Mouse (Mus musculus) neural tube, embryonic 14.5 days (tissue): ENCODE results near the gene Tbc1d10a. TPM values are rescaled to one million over a fixed set of nuclear protein-coding genes. Genes with fewer than 3 reads are reported as not detected.

ENCODE experiments used
- ATAC-seq: fragments of 200-750 bp; cut with Nextera tagmentation; 2 replicates; pipeline ENCODE4 v1.8.0; 2017; ENCODE audit warnings: low read depth, mild to moderate bottlenecking, moderate TSS enrichment, moderate library complexity
- H3K27ac ChIP-seq: fragments of 300-500 bp; sonication (generic); 2 replicates; pipeline ENCODE4 v1.5.1; 2014; ENCODE audit warnings: low read depth, mild to moderate bottlenecking, control low read depth, low read length, moderate library complexity, mixed read lengths
- H3K27me3 ChIP-seq: fragments of 300-500 bp; sonication (generic); 2 replicates; pipeline ENCODE4 v1.6.1; 2014; ENCODE audit warnings: low read length; ENCODE audit not compliant: control insufficient read depth, insufficient read depth
- H3K36me3 ChIP-seq: fragments of 300-500 bp; sonication (generic); 2 replicates; pipeline ENCODE4 v1.6.1; 2014; ENCODE audit warnings: low read length, mixed read lengths; ENCODE audit not compliant: control insufficient read depth, insufficient read depth
- H3K4me1 ChIP-seq: fragments of 300-500 bp; sonication (generic); 2 replicates; pipeline ENCODE4 v1.6.1; 2014; ENCODE audit warnings: low read length; ENCODE audit not compliant: control insufficient read depth, insufficient read depth
- H3K4me2 ChIP-seq: fragments of 300-500 bp; sonication (generic); 2 replicates; pipeline ENCODE4 v1.6.1; 2014; ENCODE audit warnings: mild to moderate bottlenecking, low read depth, low read length, control low read depth
- H3K4me3 ChIP-seq: fragments of 300-500 bp; sonication (generic); 2 replicates; pipeline ENCODE4 v1.5.1; 2014; ENCODE audit warnings: low read depth, low read length, control low read depth, mixed read lengths
- H3K9ac ChIP-seq: fragments of 300-500 bp; sonication (generic); replicated peaks from 2 replicates; pipeline ENCODE4 v1.6.1; 2014; ENCODE audit warnings: low read depth, mild to moderate bottlenecking, control low read depth, low read length, mixed read lengths
- H3K9me3 ChIP-seq: fragments of 300-500 bp; sonication (generic); 2 replicates; pipeline ENCODE4 v1.6.1; 2016; ENCODE audit warnings: low read length; ENCODE audit not compliant: control insufficient read depth
- WGBS: fragments of 180-500 bp; shearing (Covaris S2); extraction: QIAGEN DNeasy Blood & Tissue Kit; methylation state at CpG from one replicate; pipeline ENCODE4 v1.1.7; 2014; 5-methylcytosine and 5-hydroxymethylcytosine counted together
- polyA plus RNA-seq: library from polyadenylated mRNA; unstranded; fragments of >200 nt; fragmentation: Nextera tagmentation; extraction: Ambion mirVana; gene quantifications from 2 replicates; pipeline ENCODE4 v1.2.1, GENCODE M21; 2014

Tbc1d10a gene
- polyA plus RNA-seq = 19.8 and 24.6 TPM in 2 replicates

- Histone ChIP-seq H3K27ac (peak within 1 kb of the TSS; percentile 57), H3K27me3 (no peaks in the 10 kb centered on the region), H3K4me3 (peak within 1 kb of the TSS; percentile 74), H3K4me1 (peaks cover 13% of the 10 kb centered on the region), H3K9me3 (no peaks in the 10 kb centered on the region), H3K9ac (peak within 1 kb of the TSS; percentile 89), H3K4me2 (peak within 1 kb of the TSS; percentile 81), H3K36me3 (peaks cover 16% of the 10 kb centered on the region)
- WGBS = under 1% methylated on average over 71 of the region's 71 CpGs
- peak; percentile 99 for ATAC-seq
Measured at GRCm38 (mm10) chr11:4186486-4187317, at the start of gene Tbc1d10a. Tbc1d10a (plus strand) TSS chr11:4186789.

GRCm38 (mm10) chr11:4138964-4139363 lies 47.6 kb upstream of the Tbc1d10a start:
- WGBS = 43% methylated on average over 2 of the region's 2 CpGs
- Histone ChIP-seq H3K36me3 (peaks cover 48% of the 10 kb centered on the region), H3K9ac (no peak overlapping the region)

GRCm38 (mm10) chr11:4141505-4141904 lies 45.1 kb upstream of the Tbc1d10a start:
- no peak overlapping the region for H3K9ac ChIP-seq
- H3K27ac ChIP-seq = no peak overlapping the region
- no peaks in the 10 kb centered on the region for H3K9me3 ChIP-seq
- H3K36me3 ChIP-seq = peaks cover 50% of the 10 kb centered on the region
- H3K4me2 ChIP-seq = no peak overlapping the region
- ATAC-seq = no peak
- peaks cover 7% of the 10 kb centered on the region for H3K4me1 ChIP-seq
- H3K27me3 ChIP-seq = no peaks in the 10 kb centered on the region
- H3K4me3 ChIP-seq = no peak overlapping the region

More at GRCm38 (mm10) chr11:4138964-4139363, 47.6 kb upstream of the Tbc1d10a start:
- H3K4me1 ChIP-seq = peaks cover 19% of the 10 kb centered on the region
- H3K27me3 ChIP-seq = no peaks in the 10 kb centered on the region
- no peak overlapping the region for H3K27ac ChIP-seq
- no peaks in the 10 kb centered on the region for H3K9me3 ChIP-seq
- H3K4me3 ChIP-seq = no peak overlapping the region
- H3K4me2 ChIP-seq = no peak overlapping the region
- no peak for ATAC-seq

- Histone ChIP-seq H3K9ac (0 out of 2 replicates have a peak overlapping the region, but pooled peaks have one; percentile 7), H3K27ac (no peak overlapping the region), H3K4me1 (peaks cover under 1% of the 10 kb centered on the region), H3K4me3 (no peak overlapping the region), H3K27me3 (no peaks in the 10 kb centered on the region), H3K4me2 (no peak overlapping the region), H3K36me3 (peaks cover 50% of the 10 kb centered on the region), H3K9me3 (no peaks in the 10 kb centered on the region)
- WGBS = 93% methylated on average over 4 of the region's 4 CpGs
- no peak for ATAC-seq
Measured at GRCm38 (mm10) chr11:4142352-4142751, 44.2 kb upstream of the Tbc1d10a start.

- Histone ChIP-seq H3K4me3 (no peak overlapping the region), H3K27ac (no peak overlapping the region), H3K9ac (no peak overlapping the region), H3K4me1 (no peaks in the 10 kb centered on the region), H3K36me3 (peaks cover 48% of the 10 kb centered on the region), H3K27me3 (no peaks in the 10 kb centered on the region), H3K9me3 (no peaks in the 10 kb centered on the region), H3K4me2 (no peak overlapping the region)
- ATAC-seq = no peak
- WGBS = 87% methylated on average over 21 of the region's 21 CpGs
Measured at GRCm38 (mm10) chr11:4143281-4144062, 43.1 kb upstream of the Tbc1d10a start.

GRCm38 (mm10) chr11:4146381-4146780 lies 40.2 kb upstream of the Tbc1d10a start:
- H3K4me2 ChIP-seq = no peak overlapping the region
- peaks cover 26% of the 10 kb centered on the region for H3K36me3 ChIP-seq
- H3K9ac ChIP-seq = no peak overlapping the region
- H3K27me3 ChIP-seq = no peaks in the 10 kb centered on the region
- WGBS = 84% methylated on average over 6 of the region's 6 CpGs
- ATAC-seq = no peak
- no peak overlapping the region for H3K27ac ChIP-seq
- no peaks in the 10 kb centered on the region for H3K9me3 ChIP-seq
- H3K4me1 ChIP-seq = no peaks in the 10 kb centered on the region
- H3K4me3 ChIP-seq = no peak overlapping the region

GRCm38 (mm10) chr11:4147098-4147497 lies 39.5 kb upstream of the Tbc1d10a start:
- H3K27me3 ChIP-seq = no peaks in the 10 kb centered on the region
- no peaks in the 10 kb centered on the region for H3K9me3 ChIP-seq
- WGBS = 90% methylated on average over 10 of the region's 10 CpGs
- no peaks in the 10 kb centered on the region for H3K4me1 ChIP-seq
- ATAC-seq = no peak
- H3K9ac ChIP-seq = no peak overlapping the region
- no peak overlapping the region for H3K4me3 ChIP-seq
- H3K27ac ChIP-seq = no peak overlapping the region
- H3K36me3 ChIP-seq = peaks cover 19% of the 10 kb centered on the region
- no peak overlapping the region for H3K4me2 ChIP-seq

- no peak for ATAC-seq
- Histone ChIP-seq H3K9ac (no peak overlapping the region), H3K4me3 (no peak overlapping the region), H3K4me2 (no peak overlapping the region), H3K27me3 (no peaks in the 10 kb centered on the region), H3K9me3 (no peaks in the 10 kb centered on the region), H3K36me3 (peaks cover 10% of the 10 kb centered on the region; the same call in 1 of the 2 replicates), H3K27ac (no peak overlapping the region), H3K4me1 (no peaks in the 10 kb centered on the region)
- WGBS = 88% methylated on average over 5 of the region's 5 CpGs
Measured at GRCm38 (mm10) chr11:4148120-4148519, 38.5 kb upstream of the Tbc1d10a start.
